Mouse (Mus musculus) CH12.LX (cell line): ENCODE results near the gene Slc25a17. TPM values are rescaled to one million over a fixed set of nuclear protein-coding genes. Genes with fewer than 3 reads are reported as not detected.

ENCODE experiments used
- DNase-seq: peaks from one replicate; pipeline ENCODE4 v3.0.0-alpha.2; 2013; ENCODE audit errors: extremely low read depth
- H3K27ac ChIP-seq: 2 replicates; pipeline ENCODE4 v1.5.1; 2012; ENCODE audit warnings: low read depth, mild to moderate bottlenecking, control low read depth, moderate library complexity; ENCODE audit not compliant: insufficient read depth
- H3K27me3 ChIP-seq: replicated peaks from 2 replicates; pipeline ENCODE3; 2012; ENCODE audit warnings: inconsistent platforms
- H3K36me3 ChIP-seq, 2 experiments: replicated peaks in 1 of 2; 2 replicates each; pipeline versions ENCODE3 to v1.6.1; 2012; ENCODE audit warnings: inconsistent platforms in 1 of 2, low read length in 1 of 2, mild to moderate bottlenecking in 1 of 2, mixed read lengths in 1 of 2, moderate library complexity in 1 of 2; ENCODE audit not compliant: control insufficient read depth in 1 of 2, insufficient read depth in 1 of 2
- H3K4me1 ChIP-seq, 2 experiments: 2 replicates each; pipeline ENCODE4 v1.6.1; 2012; ENCODE audit warnings: inconsistent platforms in 1 of 2, moderate library complexity in 1 of 2; ENCODE audit not compliant: insufficient read depth in 2 of 2, control insufficient read depth in 1 of 2
- H3K4me2 ChIP-seq: 2 replicates; pipeline ENCODE4 v1.6.1; 2012; ENCODE audit warnings: low read depth, mild to moderate bottlenecking, control low read depth; ENCODE audit not compliant: poor library complexity, insufficient read depth, severe bottlenecking
- H3K4me3 ChIP-seq, 3 experiments: fragments of 150-350 bp in 1 of 3; sonication (generic) in 1 of 3; replicated peaks in 1 of 3; 2 replicates each; pipeline versions ENCODE3 to v1.5.1; 2011 to 2012; ENCODE audit warnings: low read depth in 2 of 3, low read length in 2 of 3, mild to moderate bottlenecking in 2 of 3, moderate library complexity in 2 of 3, control low read depth in 1 of 3, improper control_type of control experiment in 1 of 3, inconsistent platforms in 1 of 3, mixed read lengths in 1 of 3; ENCODE audit not compliant: poor library complexity in 1 of 3
- H3K79me2 ChIP-seq: replicated peaks from 2 replicates; pipeline ENCODE4 v1.6.1; 2012; ENCODE audit warnings: mild to moderate bottlenecking, moderate library complexity; ENCODE audit not compliant: control insufficient read depth, poor library complexity, insufficient read depth, severe bottlenecking; ENCODE audit errors: extremely low read depth
- H3K9ac ChIP-seq: 2 replicates; pipeline ENCODE4 v1.6.1; 2012; ENCODE audit warnings: low read depth, mild to moderate bottlenecking, control low read depth, moderate library complexity; ENCODE audit not compliant: insufficient read depth
- H3K9me3 ChIP-seq: replicated peaks from 2 replicates; pipeline ENCODE3; 2012; ENCODE audit warnings: low read length, inconsistent platforms, mixed read lengths
- CHD1 ChIP-seq: IDR thresholded peaks from 2 replicates; pipeline ENCODE4 v1.6.1; 2012; ENCODE audit warnings: low read depth, low read length, improper control_type of control experiment, inconsistent platforms
- HCFC1 ChIP-seq: IDR thresholded peaks from 2 replicates; pipeline ENCODE4 v1.6.1; 2012; ENCODE audit warnings: low read depth, mild to moderate bottlenecking, inconsistent platforms, low read length, improper control_type of control experiment
- IRF4 ChIP-seq: IDR thresholded peaks from 2 replicates; pipeline ENCODE4 v1.6.1; 2014; ENCODE audit warnings: low read depth, mild to moderate bottlenecking, inconsistent platforms, low read length, improper control_type of control experiment
- MAFK ChIP-seq: IDR thresholded peaks from 2 replicates; pipeline ENCODE4 v1.6.1; 2011; ENCODE audit warnings: low read length, improper control_type of control experiment; ENCODE audit not compliant: insufficient replicate concordance
- NELFE ChIP-seq: IDR thresholded peaks from 2 replicates; pipeline ENCODE4 v1.6.1; 2011; ENCODE audit warnings: low read depth, low read length, improper control_type of control experiment
- NRF1 ChIP-seq: IDR thresholded peaks from 2 replicates; pipeline ENCODE4 v1.6.1; 2014; ENCODE audit warnings: low read depth, mild to moderate bottlenecking, inconsistent platforms, low read length, improper control_type of control experiment, moderate library complexity
- RAD21 ChIP-seq: IDR thresholded peaks from 2 replicates; pipeline ENCODE4 v1.6.1; 2011; ENCODE audit warnings: low read depth, mild to moderate bottlenecking, low read length, improper control_type of control experiment, moderate library complexity
- RCOR1 ChIP-seq: conservative IDR thresholded peaks from 2 replicates; pipeline ENCODE4 v1.6.1; 2012; ENCODE audit warnings: low read depth, mild to moderate bottlenecking, inconsistent platforms, low read length, improper control_type of control experiment
- SIN3A ChIP-seq: IDR thresholded peaks from 2 replicates; pipeline ENCODE4 v1.6.1; 2012; ENCODE audit warnings: low read length, improper control_type of control experiment, inconsistent platforms
- TCF12 ChIP-seq: IDR thresholded peaks from 2 replicates; pipeline ENCODE4 v1.6.1; 2014; ENCODE audit warnings: low read depth, mild to moderate bottlenecking, inconsistent platforms, low read length, improper control_type of control experiment
- UBTF ChIP-seq: IDR thresholded peaks from 2 replicates; pipeline ENCODE4 v1.6.1; 2012; ENCODE audit warnings: low read depth, mild to moderate bottlenecking, inconsistent platforms, low read length, improper control_type of control experiment, moderate library complexity
- USF1 ChIP-seq: IDR thresholded peaks from 2 replicates; pipeline ENCODE4 v1.6.1; 2014; ENCODE audit warnings: low read depth, mild to moderate bottlenecking, inconsistent platforms, low read length, improper control_type of control experiment
- ZKSCAN1 ChIP-seq: IDR thresholded peaks from 2 replicates; pipeline ENCODE4 v1.6.1; 2012; ENCODE audit warnings: low read depth, inconsistent platforms, low read length, improper control_type of control experiment, borderline replicate concordance
- ZMIZ1 ChIP-seq: IDR thresholded peaks from 2 replicates; pipeline ENCODE4 v1.6.1; 2012; ENCODE audit warnings: low read depth, mild to moderate bottlenecking, inconsistent platforms, low read length, improper control_type of control experiment
- ZNF384 ChIP-seq: IDR thresholded peaks from 2 replicates; pipeline ENCODE4 v1.6.1; 2012; ENCODE audit warnings: low read depth, low read length, improper control_type of control experiment, inconsistent platforms
- dilution Hi-C: fragments of 300-500 bp; cut with MboI; formaldehyde crosslinking; loops from 2 replicates; pipeline ENCODE4 v1.14.3; 2020; ENCODE audit warnings: low sequenced_read_pairs; ENCODE audit not compliant: extremely low pct_unique_long_range_greater_than_20kb, extremely low pct_ligation_motif_present
- in situ Hi-C: fragments of 300-500 bp; cut with MboI; formaldehyde crosslinking; loops from 3 replicates; pipeline ENCODE4 v1.14.3; 2019; ENCODE audit warnings: low sequenced_read_pairs, low pct_ligation_motif_present, low pct_unique_long_range_greater_than_20kb, mixed read lengths
- polyA plus RNA-seq: library from polyadenylated mRNA; unstranded; fragments of >175 nt; gene quantifications from 2 replicates; pipeline ENCODE4 v1.2.1, GENCODE M21; 2012; ENCODE audit warnings: low read depth; ENCODE audit not compliant: insufficient read length
- total RNA-seq, 2 experiments: library from RNA; depleted of rRNA; stranded (reverse); fragments of 300-350 nt in 1 of 2; fragments of >200 nt in 1 of 2; gene quantifications; 2 replicates each; pipeline ENCODE4 v1.2.3; 2012 to 2014

The Slc25a17 gene
- total and polyA plus RNA-seq, 3 experiments = 48.0 to 99.4 (median 76.9) TPM

DNA sequence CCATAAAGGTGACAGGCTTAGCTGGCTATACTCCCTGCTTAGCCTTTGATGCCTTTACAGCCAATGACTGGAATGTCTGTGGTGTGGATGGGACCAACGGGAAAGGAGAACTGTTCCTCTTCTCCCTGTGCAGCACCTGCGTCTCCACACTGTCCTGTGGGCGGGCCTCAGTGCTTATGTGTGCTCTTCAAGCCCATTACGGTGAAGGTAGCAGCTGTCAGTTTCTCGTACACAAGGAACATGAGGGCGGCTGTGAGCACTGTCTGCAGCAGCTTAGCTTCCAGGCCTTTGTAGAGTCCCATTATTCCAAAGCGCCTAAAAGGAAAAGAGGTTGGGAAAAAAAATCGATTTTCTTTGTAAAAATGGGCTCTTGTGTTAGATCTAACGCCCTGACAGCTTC is 41.1 kb downstream of the Slc25a17 start:
- Histone ChIP-seq H3K9ac (no peak overlapping the region), H3K36me3 (peaks cover 29 to 81% of the 10 kb centered on the region in 2 experiments), H3K4me3 (no peak overlapping the region), H3K27me3 (no peaks in the 10 kb centered on the region), H3K9me3 (peaks cover 7% of the 10 kb centered on the region), H3K4me1 (no peaks in the 10 kb centered on the region), H3K79me2 (no peaks in the 10 kb centered on the region), H3K4me2 (no peak overlapping the region), H3K27ac (no peak overlapping the region)
- in situ Hi-C loops = loop anchor here (25.0 kb wide), 1 partner anchor 257 kb away; no protein-coding TSS in a partner anchor
- no peak for TF ChIP-seq NRF1
- TF ChIP-seq TCF12 = no peak
- no peak for TF ChIP-seq ZNF384
- TF ChIP-seq IRF4 = no peak
- no peak for TF ChIP-seq UBTF
- TF ChIP-seq HCFC1 = no peak
- TF ChIP-seq RCOR1 = no peak
- no peak for TF ChIP-seq USF1
- TF ChIP-seq ZMIZ1 = no peak
- no peak for TF ChIP-seq NELFE
- TF ChIP-seq MAFK = no peak
- TF ChIP-seq RAD21 = no peak
- no peak for DNase-seq
- dilution Hi-C loops = no loop called here

DNA sequence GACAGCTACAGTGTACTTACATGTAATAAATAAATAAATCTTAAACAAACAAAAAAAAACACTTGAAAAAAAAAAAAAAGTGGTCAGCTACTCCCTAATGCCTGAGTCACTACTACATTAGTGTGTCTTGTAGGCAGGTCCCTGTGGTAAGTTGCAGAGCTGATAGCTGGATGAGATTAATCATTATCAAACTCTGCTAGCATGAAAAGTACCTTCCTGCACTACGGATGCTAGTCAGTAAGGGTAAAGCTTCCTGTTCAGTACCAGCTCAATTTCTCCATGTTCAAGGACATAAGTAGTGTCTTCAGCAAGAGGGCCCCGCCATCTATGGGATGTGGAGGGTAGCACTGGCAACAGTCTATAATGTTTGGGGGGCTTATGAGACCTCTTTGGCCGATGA is 46.7 kb downstream of the Slc25a17 start:
- DNase-seq = no peak
- no peak for TF ChIP-seq ZKSCAN1
- TF ChIP-seq, all 38 proteins: peak for 0
- peaks cover 9 to 35% of the 10 kb centered on the region in 2 experiments for H3K36me3 ChIP-seq
- in situ Hi-C loops (loop anchor here (25.0 kb wide), 1 partner anchor 252 kb away; no protein-coding TSS in a partner anchor), dilution Hi-C loops (no loop called here)
- no peaks in the 10 kb centered on the region for H3K4me1 ChIP-seq
- no peak overlapping the region for H3K9ac ChIP-seq
- H3K4me3 ChIP-seq = no peak overlapping the region
- H3K9me3 ChIP-seq = peaks cover 4% of the 10 kb centered on the region
- H3K4me2 ChIP-seq = no peak overlapping the region
- no peaks in the 10 kb centered on the region for H3K79me2 ChIP-seq
- H3K27ac ChIP-seq = no peak overlapping the region
- no peaks in the 10 kb centered on the region for H3K27me3 ChIP-seq

DNA sequence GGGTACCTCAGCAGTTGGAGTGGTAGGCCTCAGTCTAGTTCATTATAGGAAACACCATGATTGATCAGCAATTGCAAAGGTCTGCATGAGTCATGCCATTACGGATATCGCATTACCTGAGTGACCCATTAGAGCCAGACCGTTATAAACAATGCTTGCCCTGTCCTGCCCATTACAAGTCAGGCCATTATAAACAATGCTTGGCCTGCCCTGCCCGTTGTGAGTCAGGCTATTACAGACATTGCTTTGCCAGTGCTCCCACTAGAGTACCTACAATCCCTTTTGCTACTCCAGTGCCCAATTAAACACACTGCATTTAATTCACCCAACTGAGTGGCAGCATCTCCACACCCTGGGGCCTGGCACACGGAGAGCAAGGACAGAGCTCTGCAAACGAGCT is 49.6 kb downstream of the Slc25a17 start:
- no peaks in the 10 kb centered on the region for H3K79me2 ChIP-seq
- H3K9ac ChIP-seq = no peak overlapping the region
- no peak overlapping the region for H3K4me2 ChIP-seq
- H3K4me1 ChIP-seq = peaks cover 0 to 4% of the 10 kb centered on the region in 2 experiments; a peak in 2 of 4 replicates
- in situ Hi-C loops = loop anchor here (25.0 kb wide), 1 partner anchor 249 kb away; no protein-coding TSS in a partner anchor
- no peak for DNase-seq
- H3K27me3 ChIP-seq = no peaks in the 10 kb centered on the region
- TF ChIP-seq ZNF384 (no peak), SIN3A (no peak), CHD1 (no peak)
- TF ChIP-seq, all 38 proteins: peak for 0
- H3K9me3 ChIP-seq = no peaks in the 10 kb centered on the region
- no peak overlapping the region for H3K27ac ChIP-seq
- H3K4me3 ChIP-seq = no peak overlapping the region
- H3K36me3 ChIP-seq = peaks cover 0 to 8% of the 10 kb centered on the region in 2 experiments
- dilution Hi-C loops = no loop called here
